Mouse (Mus musculus) embryonic facial prominence, embryonic 14.5 days (tissue): ENCODE data around the gene Nmnat3. TPM values are rescaled to one million over a fixed set of nuclear protein-coding genes. Genes with fewer than 3 reads are reported as not detected.

ENCODE experiments used
- ATAC-seq: fragments of 200-750 bp; cut with Nextera tagmentation; 2 replicates; pipeline ENCODE4 v1.8.0; 2017; ENCODE audit warnings: low read depth, moderate number of reproducible peaks, moderate TSS enrichment
- DNase-seq: peaks from one replicate; pipeline ENCODE4 v3.0.0-alpha.2; 2015; ENCODE audit warnings: low spot score
- H3K27ac ChIP-seq: fragments of 300-500 bp; sonication (generic); replicated peaks from 2 replicates; pipeline ENCODE4 v1.5.1; 2014; ENCODE audit warnings: low read depth, mild to moderate bottlenecking, low read length, moderate library complexity
- H3K27me3 ChIP-seq: fragments of 300-500 bp; sonication (generic); replicated peaks from 2 replicates; pipeline ENCODE4 v1.6.1; 2014; ENCODE audit warnings: low read length; ENCODE audit not compliant: control insufficient read depth, insufficient read depth
- H3K36me3 ChIP-seq: fragments of 300-500 bp; sonication (generic); 2 replicates; pipeline ENCODE4 v1.6.1; 2014; ENCODE audit warnings: low read length, mixed read lengths; ENCODE audit not compliant: control insufficient read depth, insufficient read depth
- H3K4me1 ChIP-seq: fragments of 300-500 bp; sonication (generic); 2 replicates; pipeline ENCODE4 v1.6.1; 2014; ENCODE audit warnings: antibody characterized with exemption, low read length; ENCODE audit not compliant: control insufficient read depth, insufficient read depth
- H3K4me2 ChIP-seq: fragments of 300-500 bp; sonication (generic); 2 replicates; pipeline ENCODE4 v1.6.1; 2014; ENCODE audit warnings: low read depth, mild to moderate bottlenecking, low read length, moderate library complexity, mixed read lengths
- H3K4me3 ChIP-seq: fragments of 300-500 bp; sonication (generic); 2 replicates; pipeline ENCODE4 v1.5.1; 2014; ENCODE audit warnings: low read depth, mild to moderate bottlenecking, low read length
- H3K9ac ChIP-seq: fragments of 300-500 bp; sonication (generic); 2 replicates; pipeline ENCODE4 v1.6.1; 2014; ENCODE audit warnings: low read depth, mild to moderate bottlenecking, low read length, moderate library complexity, mixed read lengths
- H3K9me3 ChIP-seq: fragments of 300-500 bp; sonication (generic); 2 replicates; pipeline ENCODE4 v1.6.1; 2016; ENCODE audit warnings: low read length; ENCODE audit not compliant: control insufficient read depth
- WGBS: fragments of 180-500 bp; shearing (Covaris S2); extraction: QIAGEN DNeasy Blood & Tissue Kit; methylation state at CpG from one replicate; pipeline ENCODE4 v1.1.7; 2014; 5-methylcytosine and 5-hydroxymethylcytosine counted together
- polyA plus RNA-seq: library from polyadenylated mRNA; unstranded; fragments of >200 nt; fragmentation: Nextera tagmentation; extraction: Ambion mirVana; gene quantifications from 2 replicates; pipeline ENCODE4 v1.2.1, GENCODE M21; 2014

Gene Nmnat3
- polyA plus RNA-seq, 1 experiment from 2014 or later: 4.8 TPM

- Histone ChIP-seq H3K36me3 (no peaks in the 10 kb centered on the region), H3K27ac (no peak overlapping the region), H3K27me3 (no peaks in the 10 kb centered on the region), H3K4me2 (no peak overlapping the region), H3K4me3 (no peak overlapping the region), H3K9ac (no peak overlapping the region), H3K4me1 (no peaks in the 10 kb centered on the region), H3K9me3 (no peaks in the 10 kb centered on the region)
- ATAC-seq: no peak
- DNase-seq: no peak
- 88% methylated on average over 4 of the region's 4 CpGs for WGBS
These were observed 150.6 kb downstream of the Nmnat3 start for GRCm38 (mm10) chr9:98437819-98438218.

DNA sequence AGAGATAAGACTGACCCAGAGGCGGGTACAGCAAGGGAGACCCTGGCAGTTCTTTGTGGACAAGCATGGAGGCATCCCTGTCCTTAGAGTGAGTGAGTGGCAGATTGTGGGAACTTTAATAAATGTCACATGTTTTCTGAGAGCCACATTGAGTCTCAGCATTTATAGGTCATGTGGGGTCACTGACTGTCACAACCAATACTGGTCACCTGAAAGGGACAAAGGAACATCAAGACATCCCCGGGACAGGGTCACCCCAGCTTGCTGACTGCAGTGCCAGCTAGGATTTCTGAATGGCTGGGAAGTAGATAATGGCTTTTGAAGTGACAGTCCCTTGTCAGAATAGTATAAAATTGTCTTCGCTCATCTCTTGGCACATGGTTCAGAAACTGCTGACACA, 151.9 kb downstream of the Nmnat3 start:
- H3K9me3 ChIP-seq: no peaks in the 10 kb centered on the region
- DNase-seq: no peak
- H3K4me2 ChIP-seq: no peak overlapping the region
- H3K9ac ChIP-seq: no peak overlapping the region
- H3K4me3 ChIP-seq: no peak overlapping the region
- H3K27me3 ChIP-seq: no peaks in the 10 kb centered on the region
- ATAC-seq: no peak
- no peaks in the 10 kb centered on the region for H3K4me1 ChIP-seq
- no peak overlapping the region for H3K27ac ChIP-seq
- 48% methylated on average over 3 of the region's 3 CpGs for WGBS
- no peaks in the 10 kb centered on the region for H3K36me3 ChIP-seq

- DNase-seq (no peak), ATAC-seq (no peak)
- Histone ChIP-seq H3K9ac (no peak overlapping the region), H3K36me3 (peaks cover 24% of the 10 kb centered on the region), H3K4me2 (no peak overlapping the region), H3K27ac (no peak overlapping the region), H3K4me1 (no peaks in the 10 kb centered on the region), H3K27me3 (no peaks in the 10 kb centered on the region), H3K9me3 (no peaks in the 10 kb centered on the region), H3K4me3 (no peak overlapping the region)
- 45% methylated on average over 5 of the region's 5 CpGs for WGBS
These were observed 155.4 kb downstream of the Nmnat3 start for GRCm38 (mm10) chr9:98442638-98443037.

- H3K9me3 ChIP-seq: no peaks in the 10 kb centered on the region
- DNase-seq (no peak), ATAC-seq (no peak)
- no peaks in the 10 kb centered on the region for H3K27me3 ChIP-seq
- no peak overlapping the region for H3K27ac ChIP-seq
- H3K4me3 ChIP-seq: no peak overlapping the region
- H3K36me3 ChIP-seq: peaks cover 24% of the 10 kb centered on the region
- H3K4me2 ChIP-seq: no peak overlapping the region
- no peaks in the 10 kb centered on the region for H3K4me1 ChIP-seq
- 88% methylated on average over 9 of the region's 9 CpGs for WGBS
- H3K9ac ChIP-seq: no peak overlapping the region
These were observed 158.3 kb downstream of the Nmnat3 start for GRCm38 (mm10) chr9:98445359-98446149.

DNA sequence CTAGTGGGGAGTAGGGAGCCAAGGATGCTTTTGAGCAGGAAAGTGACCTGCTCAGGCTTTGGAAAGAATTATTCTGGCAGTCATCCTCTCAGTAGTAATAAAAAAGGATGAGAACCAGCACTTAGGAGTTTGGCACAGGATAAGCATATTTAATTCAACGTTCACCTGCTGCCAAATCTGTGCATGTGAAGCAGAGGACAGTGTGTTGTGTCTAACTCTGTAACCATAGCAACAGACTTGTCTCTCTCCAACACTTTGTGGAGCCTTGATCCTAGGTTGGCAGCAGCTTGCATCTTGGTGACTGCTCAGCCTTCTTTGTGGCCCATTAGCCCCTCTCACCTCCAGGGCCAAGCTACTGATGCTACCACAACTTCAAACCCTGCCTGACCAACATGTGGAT, 163.7 kb downstream of the Nmnat3 start:
- Histone ChIP-seq H3K9me3 (no peaks in the 10 kb centered on the region), H3K4me1 (no peaks in the 10 kb centered on the region), H3K4me3 (no peak overlapping the region), H3K27ac (no peak overlapping the region), H3K4me2 (no peak overlapping the region), H3K27me3 (no peaks in the 10 kb centered on the region), H3K9ac (no peak overlapping the region), H3K36me3 (peaks cover 15% of the 10 kb centered on the region)
- DNase-seq: peak; percentile 44
- no peak; the same call in 1 of the 2 replicates for ATAC-seq
- WGBS: 63% methylated on average over 1 of the region's 1 CpGs

GRCm38 (mm10) chr9:98466709-98467108, 179.5 kb downstream of the Nmnat3 start:
- Histone ChIP-seq H3K9me3 (no peaks in the 10 kb centered on the region), H3K4me2 (no peak overlapping the region), H3K36me3 (no peaks in the 10 kb centered on the region), H3K27ac (no peak overlapping the region), H3K4me1 (no peaks in the 10 kb centered on the region), H3K9ac (no peak overlapping the region), H3K27me3 (no peaks in the 10 kb centered on the region), H3K4me3 (no peak overlapping the region)
- no peak for ATAC-seq
- WGBS: 71% methylated on average over 2 of the region's 2 CpGs
- DNase-seq: no peak

Other genes starting within 250 kb of the Nmnat3 start
- 60.5 and 64.8 TPM in 2 replicates for gene Rbp1, start 135.5 kb downstream of the Nmnat3 start, polyA plus RNA-seq
- gene Rbp2, start 198.7 kb downstream of the Nmnat3 start, polyA plus RNA-seq: 2.4 and 3.7 TPM in 2 replicates